Mouse (Mus musculus) thymus, adult 2 months (tissue): ENCODE data around the gene Slit2. TPM values are rescaled to one million over a fixed set of nuclear protein-coding genes. Genes with fewer than 3 reads are reported as not detected.
"Not testable (repeated sequence)": the region's sequence is repeated elsewhere in the genome, so short reads cannot be mapped to it uniquely, and the experiment has no call there.

Source experiments
- DNase-seq: peaks from one replicate; pipeline ENCODE4 v3.0.0; 2021
- H3K27ac ChIP-seq: fragments of 200-500 bp; 2 replicates; pipeline ENCODE4 v1.5.1; 2012; ENCODE audit warnings: low read length, control low read depth; ENCODE audit not compliant: control insufficient read depth, insufficient read depth
- H3K27me3 ChIP-seq: fragments of 200-500 bp; 2 replicates; pipeline ENCODE4 v1.6.1; 2012; ENCODE audit warnings: mild to moderate bottlenecking, low read length, moderate library complexity, mixed read lengths; ENCODE audit not compliant: control insufficient read depth, insufficient read depth
- H3K36me3 ChIP-seq: fragments of 200-500 bp; 2 replicates; pipeline ENCODE4 v1.6.1; 2012; ENCODE audit warnings: mild to moderate bottlenecking, low read length, moderate library complexity; ENCODE audit not compliant: control insufficient read depth, insufficient read depth
- H3K4me1 ChIP-seq: fragments of 200-500 bp; replicated peaks from 2 replicates; pipeline ENCODE4 v1.6.1; 2012; ENCODE audit warnings: low read length; ENCODE audit not compliant: control insufficient read depth, insufficient read depth
- H3K4me3 ChIP-seq: fragments of 200-500 bp; 2 replicates; pipeline ENCODE4 v1.5.1; 2012; ENCODE audit warnings: mild to moderate bottlenecking, low read length, control low read depth, moderate library complexity; ENCODE audit not compliant: control insufficient read depth, insufficient read depth
- CTCF ChIP-seq: fragments of 200-500 bp; IDR thresholded peaks from 2 replicates; pipeline ENCODE4 v1.5.1; 2012; ENCODE audit warnings: mild to moderate bottlenecking, control low read depth, low read length, moderate library complexity, borderline replicate concordance; ENCODE audit not compliant: control insufficient read depth, poor library complexity, insufficient read depth; ENCODE audit errors: extremely low read depth
- POLR2A ChIP-seq: fragments of 200-500 bp; IDR thresholded peaks from 2 replicates; pipeline ENCODE4 v1.6.1; 2012; ENCODE audit warnings: mild to moderate bottlenecking, low read length, control low read depth, moderate library complexity; ENCODE audit not compliant: control insufficient read depth, poor library complexity, insufficient read depth; ENCODE audit errors: extremely low read depth
- WGBS: fragments of 180-500 bp; shearing (Covaris S2); methylation state at CpG from one replicate; pipeline ENCODE4 v1.1.7; 2018; 5-methylcytosine and 5-hydroxymethylcytosine counted together
- polyA plus RNA-seq: library from polyadenylated mRNA; depleted of rRNA; stranded (reverse); fragments of >200 nt; gene quantifications from 2 replicates; pipeline ENCODE4 v1.2.3, GENCODE M21; 2012

Slit2 gene
- polyA plus RNA-seq, 1 experiment = 0.73 TPM

DNA sequence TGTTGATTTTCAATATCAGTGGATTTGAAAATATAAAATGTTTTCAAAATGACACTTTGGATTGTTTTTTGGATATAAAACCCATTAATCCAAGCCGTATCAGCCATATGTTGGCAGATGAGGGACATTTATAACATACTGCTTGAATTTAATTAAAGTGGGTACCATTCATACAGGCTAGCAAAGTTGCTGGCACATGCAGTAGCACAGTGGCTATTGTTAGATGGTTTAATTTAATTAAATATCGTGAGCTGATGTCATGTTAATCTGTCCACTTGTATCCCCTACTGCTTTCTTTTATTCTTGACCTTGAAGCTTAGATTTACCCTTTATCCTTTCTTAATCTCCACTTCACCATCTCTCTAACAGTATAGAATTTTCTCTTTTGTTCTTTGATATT lies 232.3 kb downstream of the Slit2 start:
- TF ChIP-seq POLR2A (no peak), CTCF (no peak)
- Histone ChIP-seq H3K27ac (no peak overlapping the region), H3K4me1 (no peaks in the 10 kb centered on the region), H3K4me3 (no peak overlapping the region), H3K36me3 (no peaks in the 10 kb centered on the region), H3K27me3 (no peaks in the 10 kb centered on the region)
- WGBS = 90% methylated on average over 2 of the region's 2 CpGs
- no peak for DNase-seq

DNA sequence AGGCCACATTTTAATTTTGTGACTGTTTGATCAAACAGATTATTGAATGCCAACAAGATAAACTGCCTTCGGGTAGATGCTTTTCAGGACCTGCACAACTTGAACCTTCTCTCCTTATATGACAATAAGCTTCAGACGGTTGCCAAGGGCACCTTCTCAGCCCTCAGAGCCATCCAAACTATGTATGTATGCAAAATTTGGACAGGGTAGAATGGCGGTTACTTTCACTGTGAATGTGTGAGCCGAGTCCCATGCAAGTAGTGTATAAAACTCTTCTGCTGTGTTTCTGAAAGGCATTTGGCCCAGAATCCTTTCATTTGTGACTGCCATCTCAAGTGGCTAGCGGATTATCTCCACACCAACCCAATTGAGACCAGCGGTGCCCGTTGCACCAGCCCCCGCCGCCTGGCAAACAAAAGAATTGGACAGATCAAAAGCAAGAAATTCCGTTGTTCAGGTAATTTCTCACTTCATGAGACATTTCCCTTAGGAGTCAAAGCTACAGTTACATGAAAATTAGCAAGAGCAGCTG lies 236.8 kb downstream of the Slit2 start:
- WGBS = 93% methylated on average over 10 of the region's 10 CpGs
- H3K27ac ChIP-seq = no peak overlapping the region
- H3K27me3 ChIP-seq = no peaks in the 10 kb centered on the region
- H3K36me3 ChIP-seq = no peaks in the 10 kb centered on the region
- H3K4me3 ChIP-seq = no peak overlapping the region
- no peaks in the 10 kb centered on the region for H3K4me1 ChIP-seq
- TF ChIP-seq POLR2A (no peak), CTCF (no peak)
- no peak for DNase-seq

DNA sequence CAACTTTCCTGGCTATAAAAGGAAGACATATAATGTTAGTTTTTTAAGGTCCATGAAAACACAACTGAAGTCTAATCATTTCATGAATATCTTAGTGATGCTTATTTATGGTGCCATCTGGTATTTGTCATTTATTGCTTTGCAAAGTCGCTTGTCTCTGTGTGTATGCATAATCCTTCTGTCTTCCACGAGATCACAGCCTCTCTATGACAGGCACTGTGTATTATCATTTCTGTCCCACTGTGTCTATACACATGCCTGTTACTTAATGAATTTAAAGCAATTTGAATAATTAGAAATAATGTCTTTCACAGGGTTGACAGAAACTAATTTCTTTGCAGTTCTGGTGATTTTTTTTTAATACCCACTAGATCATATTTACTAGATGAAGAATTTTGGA lies 242.6 kb downstream of the Slit2 start:
- WGBS = 79% methylated on average over 2 of the region's 2 CpGs
- H3K36me3 ChIP-seq = no peaks in the 10 kb centered on the region
- no peak for DNase-seq
- TF ChIP-seq POLR2A (no peak), CTCF (no peak)
- no peak overlapping the region for H3K4me3 ChIP-seq
- no peaks in the 10 kb centered on the region for H3K27me3 ChIP-seq
- no peaks in the 10 kb centered on the region for H3K4me1 ChIP-seq
- no peak overlapping the region for H3K27ac ChIP-seq

- no peaks in the 10 kb centered on the region for H3K27me3 ChIP-seq
- WGBS = 90% methylated on average over 6 of the region's 6 CpGs
- no peaks in the 10 kb centered on the region for H3K36me3 ChIP-seq
- DNase-seq = no peak
- H3K4me3 ChIP-seq = no peak overlapping the region
- no peak for TF ChIP-seq CTCF
- no peak for TF ChIP-seq POLR2A
- no peaks in the 10 kb centered on the region for H3K4me1 ChIP-seq
- H3K27ac ChIP-seq = no peak overlapping the region
Observed at GRCm38 (mm10) chr5:48230430-48231080, 247.6 kb downstream of the Slit2 start.

GRCm38 (mm10) chr5:48234728-48235127 lies 251.8 kb downstream of the Slit2 start:
- H3K27me3 ChIP-seq = no peaks in the 10 kb centered on the region
- no peak overlapping the region for H3K27ac ChIP-seq
- no peak for TF ChIP-seq POLR2A
- no peak for TF ChIP-seq CTCF
- H3K4me3 ChIP-seq = no peak overlapping the region
- no peak for DNase-seq
- no peaks in the 10 kb centered on the region for H3K4me1 ChIP-seq
- H3K36me3 ChIP-seq = no peaks in the 10 kb centered on the region
- 93% methylated on average over 4 of the region's 4 CpGs for WGBS

DNA sequence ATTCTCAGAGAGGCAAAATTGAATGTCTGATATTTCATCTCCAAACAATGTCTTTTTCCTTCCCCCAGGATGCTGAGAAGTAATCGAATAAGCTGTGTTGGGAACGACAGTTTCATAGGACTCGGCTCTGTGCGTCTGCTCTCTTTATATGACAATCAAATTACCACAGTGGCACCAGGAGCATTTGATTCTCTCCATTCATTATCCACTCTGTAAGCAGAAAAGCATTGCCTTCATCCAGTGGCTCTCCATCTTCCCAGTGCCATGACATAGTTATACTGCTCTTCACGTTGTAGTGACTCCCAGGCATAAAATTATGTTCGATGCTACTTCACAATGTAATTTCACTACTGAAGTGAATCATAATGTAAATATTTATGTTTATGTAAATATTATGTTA lies 252.3 kb downstream of the Slit2 start:
- 98% methylated on average over 6 of the region's 6 CpGs for WGBS
- TF ChIP-seq CTCF (no peak), POLR2A (no peak)
- H3K4me1 ChIP-seq = no peaks in the 10 kb centered on the region

GRCm38 (mm10) chr5:48240751-48241150 lies 257.8 kb downstream of the Slit2 start:
- not testable (repeated sequence) for H3K27me3 ChIP-seq, H3K4me3 ChIP-seq, H3K27ac ChIP-seq, DNase-seq, H3K36me3 ChIP-seq, H3K4me1 ChIP-seq
- WGBS = 48% methylated on average over 6 of the region's 6 CpGs

More for the DNA sequence above, 252.3 kb downstream of the Slit2 start:
- no peak overlapping the region for H3K4me3 ChIP-seq
- H3K27ac ChIP-seq = no peak overlapping the region
- no peaks in the 10 kb centered on the region for H3K36me3 ChIP-seq
- H3K27me3 ChIP-seq = no peaks in the 10 kb centered on the region
- no peak for DNase-seq
